Mouse (Mus musculus) cerebellum, adult 2 months (tissue): Measurements from ENCODE around the gene Nfe2l2. TPM values are rescaled to one million over a fixed set of nuclear protein-coding genes. Genes with fewer than 3 reads are reported as not detected.

ENCODE experiments used
- DNase-seq, 2 experiments: peaks; one replicate each; pipeline ENCODE4 v3.0.0; 2021
- H3K27ac ChIP-seq: fragments of 200-500 bp; 2 replicates; pipeline ENCODE4 v1.5.1; 2012; ENCODE audit warnings: low read length, control low read depth, inconsistent platforms; ENCODE audit not compliant: insufficient read depth
- H3K27me3 ChIP-seq: fragments of 200-500 bp; 2 replicates; pipeline ENCODE4 v1.6.1; 2012; ENCODE audit warnings: inconsistent platforms, mild to moderate bottlenecking, low read length, moderate library complexity; ENCODE audit not compliant: control insufficient read depth, insufficient read depth
- H3K4me1 ChIP-seq: fragments of 200-500 bp; 2 replicates; pipeline ENCODE4 v1.6.1; 2011; ENCODE audit warnings: low read length; ENCODE audit not compliant: control insufficient read depth, insufficient read depth
- H3K4me3 ChIP-seq: fragments of 200-500 bp; replicated peaks from 2 replicates; pipeline ENCODE3; 2011; ENCODE audit warnings: mild to moderate bottlenecking, low read depth, low read length, control low read depth; ENCODE audit not compliant: insufficient read depth
- CTCF ChIP-seq: fragments of 200-500 bp; IDR thresholded peaks from 2 replicates; pipeline ENCODE4 v1.5.1; 2011; ENCODE audit warnings: low read depth, mild to moderate bottlenecking, control low read depth, low read length, moderate library complexity, borderline replicate concordance; ENCODE audit not compliant: insufficient read depth
- POLR2A ChIP-seq: fragments of 200-500 bp; IDR thresholded peaks from 2 replicates; pipeline ENCODE4 v1.6.1; 2011; ENCODE audit warnings: low read length, control low read depth, borderline replicate concordance; ENCODE audit not compliant: insufficient read depth
- WGBS: fragments of 180-500 bp; shearing (Covaris S2); methylation state at CpG from one replicate; pipeline ENCODE4 v1.1.7; 2018; 5-methylcytosine and 5-hydroxymethylcytosine counted together
- polyA plus RNA-seq: library from polyadenylated mRNA; depleted of rRNA; stranded (reverse); fragments of >200 nt; gene quantifications from 2 replicates; pipeline ENCODE4 v1.2.3, GENCODE M21; 2012

The Nfe2l2 gene
- polyA plus RNA-seq, 1 experiment = 18.6 TPM

- WGBS = 82% methylated on average over 2 of the region's 2 CpGs
- TF ChIP-seq CTCF = no peak
- no peak for TF ChIP-seq POLR2A
Measured at GRCm38 (mm10) chr2:75671337-75671660, 33.1 kb downstream of the Nfe2l2 start.

GRCm38 (mm10) chr2:75670446-75671336 is 33.8 kb downstream of the Nfe2l2 start:
- Histone ChIP-seq H3K27me3 (no peaks in the 10 kb centered on the region), H3K4me1 (no peaks in the 10 kb centered on the region), H3K4me3 (no peak overlapping the region), H3K27ac (no peak overlapping the region)
- WGBS = 83% methylated on average over 6 of the region's 6 CpGs
- TF ChIP-seq POLR2A (no peak), CTCF (no peak)
- no peak for DNase-seq

More at GRCm38 (mm10) chr2:75671337-75671660, 33.1 kb downstream of the Nfe2l2 start:
- H3K27ac ChIP-seq = no peak overlapping the region
- no peak for DNase-seq
- no peaks in the 10 kb centered on the region for H3K4me1 ChIP-seq
- H3K27me3 ChIP-seq = no peaks in the 10 kb centered on the region
- no peak overlapping the region for H3K4me3 ChIP-seq

DNA sequence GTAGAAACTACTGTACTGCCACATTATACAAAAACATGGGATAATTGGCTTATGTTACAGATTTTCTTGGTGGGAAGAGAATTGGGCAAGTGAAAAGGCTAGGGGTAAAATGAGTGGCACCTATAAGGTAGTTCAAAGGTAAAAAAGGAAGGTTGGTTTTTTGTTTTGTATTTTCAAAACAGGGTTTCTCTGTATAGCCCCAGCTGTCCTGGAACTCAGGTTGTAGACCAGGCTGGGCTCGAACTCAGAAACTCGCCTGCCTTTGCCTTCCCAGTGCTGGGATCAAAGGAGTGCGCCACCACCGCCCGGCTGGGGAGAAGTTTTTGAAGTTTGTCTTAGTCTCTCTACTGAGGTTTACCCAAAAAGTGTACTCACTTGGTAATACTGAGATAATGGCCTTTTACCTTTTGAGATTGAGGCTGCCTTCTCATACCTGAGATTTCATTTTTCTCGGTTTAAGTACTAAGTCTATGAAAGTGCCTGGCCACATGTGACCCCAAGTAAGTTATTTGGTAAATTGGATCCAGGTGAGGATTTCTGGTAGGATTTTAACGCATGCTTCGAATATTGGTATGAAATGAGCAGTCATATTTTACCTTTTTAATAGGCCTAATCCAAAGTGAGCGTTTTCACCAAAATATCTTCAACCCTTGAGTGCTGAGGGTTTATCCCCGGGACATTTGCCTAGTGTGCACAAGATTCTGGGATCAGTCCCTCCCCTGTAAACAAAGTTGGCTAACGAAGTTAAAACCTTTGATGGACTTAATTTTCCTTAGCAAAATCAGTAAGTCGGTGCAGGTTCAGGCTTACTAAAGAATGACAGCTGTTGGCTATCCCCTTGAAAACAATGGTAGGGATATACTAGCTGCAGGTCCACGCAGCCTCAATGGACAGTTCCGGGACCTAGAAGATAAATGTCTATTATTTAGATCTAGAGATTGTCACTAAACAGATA is 34.7 kb downstream of the Nfe2l2 start:
- TF ChIP-seq CTCF (no peak), POLR2A (no peak)
- Histone ChIP-seq H3K27me3 (no peaks in the 10 kb centered on the region), H3K27ac (no peak overlapping the region), H3K4me3 (no peak overlapping the region), H3K4me1 (no peaks in the 10 kb centered on the region)
- 49% methylated on average over 14 of the region's 14 CpGs for WGBS
- DNase-seq = no peak

DNA sequence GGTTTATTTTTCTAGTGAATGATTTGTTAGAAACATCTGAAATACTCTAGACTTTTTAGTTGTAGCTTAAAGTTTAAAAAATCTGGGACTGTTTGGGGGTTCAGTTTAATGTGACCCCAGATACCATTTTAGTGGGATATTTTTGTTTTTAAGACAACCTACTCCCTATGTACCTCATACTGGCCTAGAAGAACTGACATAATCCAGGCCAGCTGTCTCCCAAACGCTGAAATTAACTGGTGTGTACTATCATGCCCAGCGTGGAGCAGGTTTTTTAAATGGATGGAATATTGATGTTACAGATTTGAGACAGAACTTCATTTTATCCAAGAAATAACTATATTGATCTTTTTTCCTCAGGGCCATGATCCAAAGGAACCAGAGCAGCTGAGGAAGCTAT is 43.3 kb downstream of the Nfe2l2 start:
- TF ChIP-seq CTCF = no peak
- TF ChIP-seq POLR2A = no peak
- H3K4me1 ChIP-seq = no peaks in the 10 kb centered on the region
- H3K4me3 ChIP-seq = no peak overlapping the region
- H3K27ac ChIP-seq = no peak overlapping the region
- DNase-seq = no peak
- 3% methylated on average over 2 of the region's 2 CpGs for WGBS
- no peaks in the 10 kb centered on the region for H3K27me3 ChIP-seq

GRCm38 (mm10) chr2:75660255-75660948 is 44.0 kb downstream of the Nfe2l2 start:
- no peaks in the 10 kb centered on the region for H3K4me1 ChIP-seq
- no peak overlapping the region for H3K27ac ChIP-seq
- DNase-seq = no peak
- no peak for TF ChIP-seq POLR2A
- no peak for TF ChIP-seq CTCF
- peak overlapping the region; percentile 85 for H3K4me3 ChIP-seq
- under 1% methylated on average over 15 of the region's 15 CpGs for WGBS
- no peaks in the 10 kb centered on the region for H3K27me3 ChIP-seq

- no peak for TF ChIP-seq POLR2A
- no peak for TF ChIP-seq CTCF
- H3K4me3 ChIP-seq = peak overlapping the region; percentile 85
- peak overlapping the region; percentile 64 for H3K27ac ChIP-seq
- no peaks in the 10 kb centered on the region for H3K27me3 ChIP-seq
- peak; percentile 92 to 94 for DNase-seq
- under 1% methylated on average over 43 of the region's 47 CpGs for WGBS
- H3K4me1 ChIP-seq = no peaks in the 10 kb centered on the region
Measured at GRCm38 (mm10) chr2:75659629-75659960, 44.8 kb downstream of the Nfe2l2 start.

DNA sequence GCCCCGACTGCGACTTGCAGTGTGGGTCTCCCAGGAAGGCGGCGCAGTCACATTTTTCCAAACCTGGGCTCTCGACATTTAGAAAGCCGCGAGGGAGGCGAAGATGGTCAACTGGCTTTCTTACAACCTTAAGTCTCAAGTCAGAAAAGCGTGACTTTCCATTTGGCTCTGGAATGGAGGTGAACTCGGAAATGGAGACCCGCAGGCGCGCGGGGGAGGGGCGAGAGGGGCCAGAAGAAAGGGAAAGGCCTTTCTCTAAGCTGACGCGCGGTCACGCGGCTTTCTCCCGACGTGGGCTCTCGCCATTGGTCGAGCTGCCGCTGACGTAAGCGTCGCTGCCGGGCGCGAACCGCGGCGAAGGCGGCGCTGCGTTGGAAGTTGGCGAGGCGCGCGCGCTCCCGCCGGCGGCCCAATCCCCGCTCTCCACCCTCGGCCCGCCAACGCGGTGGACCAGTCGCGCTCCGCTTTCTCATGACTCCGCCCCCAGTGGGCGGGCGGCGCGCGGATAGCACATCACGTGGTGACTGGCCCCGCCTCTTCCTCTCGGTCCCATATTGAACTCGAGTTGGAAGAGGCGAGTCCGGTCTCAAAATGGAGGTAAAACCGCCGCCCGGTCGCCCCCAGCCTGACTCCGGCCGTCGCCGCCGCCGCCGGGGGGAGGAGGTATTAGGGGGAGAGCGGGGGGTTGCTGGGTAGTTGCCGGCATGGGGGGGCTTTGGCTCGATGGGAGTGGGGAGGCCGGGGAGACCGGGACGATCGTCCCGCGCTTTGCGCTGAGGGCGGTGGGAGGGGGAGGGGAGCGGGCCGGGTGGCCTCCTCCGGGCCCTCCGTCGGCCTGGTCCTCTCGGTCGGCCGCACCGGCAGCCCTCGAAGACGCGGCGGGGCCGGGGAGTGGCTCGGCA is 45.5 kb downstream of the Nfe2l2 start, which contains the start of gene Hnrnpa3:
Gene Hnrnpa3, plus strand, starts transcription at position 535 of the 902 bp plus-strand sequence.
- H3K27me3 ChIP-seq = no peaks in the 10 kb centered on the region
- no peaks in the 10 kb centered on the region for H3K4me1 ChIP-seq
- TF ChIP-seq CTCF (no peak), POLR2A (peak; percentile 79; the same call in 1 of the 2 replicates)
- DNase-seq = peak; percentile 98 to 99
- WGBS = under 1% methylated on average over 88 of the region's 102 CpGs
- H3K4me3 ChIP-seq = peak within 1 kb of the TSS; percentile 89
- peak within 1 kb of the TSS; percentile 93 for H3K27ac ChIP-seq
